Mouse (Mus musculus): ENCODE data around the gene Taar5. TPM values are rescaled to one million over a fixed set of nuclear protein-coding genes. Genes with fewer than 3 reads are reported as not detected.

Gene Taar5
- polyA plus RNA-seq, 1 experiment, result not detected

DNA sequence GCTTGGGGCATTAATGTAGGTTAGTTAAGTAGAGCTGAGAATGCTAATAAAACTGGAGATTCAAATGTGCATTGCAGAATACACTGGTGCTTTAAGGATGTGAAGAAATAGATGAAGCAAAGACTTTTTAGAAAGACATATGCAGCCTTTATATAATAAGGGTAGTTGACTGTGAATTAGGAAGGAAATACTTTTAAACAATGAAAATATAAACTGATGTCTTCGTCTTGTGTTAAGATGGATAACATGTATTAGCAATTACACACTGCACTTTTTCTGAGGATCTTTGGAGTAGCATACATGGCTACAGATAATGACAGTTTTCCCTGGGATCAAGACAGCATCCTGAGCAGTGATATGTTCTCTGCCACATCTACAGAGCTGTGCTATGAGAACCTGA, 29.1 kb downstream of the Taar5 start, which contains the start of gene Taar7b:
Gene Taar7b (plus strand): TSS at position 301 of the 400 bp plus-strand sequence.
- no peak within 1 kb of the TSS for H3K4me3 ChIP-seq (replicated peaks)
- H3K9me3 ChIP-seq, result no peaks in the 10 kb centered on the region
- H3K27me3 ChIP-seq (replicated peaks), result no peaks in the 10 kb centered on the region
- no peaks in the 10 kb centered on the region for H3K36me3 ChIP-seq (replicated peaks; ENCODE audit: low read length)
- no peaks in the 10 kb centered on the region for H3K4me1 ChIP-seq
- no peak for TF ChIP-seq FLI1 (IDR thresholded peaks at IDR 0.05; ENCODE audit: low read length)
- TF ChIP-seq GATA1 (IDR thresholded peaks at IDR 0.05; ENCODE audit: borderline replicate concordance, low read length), result no peak

DNA sequence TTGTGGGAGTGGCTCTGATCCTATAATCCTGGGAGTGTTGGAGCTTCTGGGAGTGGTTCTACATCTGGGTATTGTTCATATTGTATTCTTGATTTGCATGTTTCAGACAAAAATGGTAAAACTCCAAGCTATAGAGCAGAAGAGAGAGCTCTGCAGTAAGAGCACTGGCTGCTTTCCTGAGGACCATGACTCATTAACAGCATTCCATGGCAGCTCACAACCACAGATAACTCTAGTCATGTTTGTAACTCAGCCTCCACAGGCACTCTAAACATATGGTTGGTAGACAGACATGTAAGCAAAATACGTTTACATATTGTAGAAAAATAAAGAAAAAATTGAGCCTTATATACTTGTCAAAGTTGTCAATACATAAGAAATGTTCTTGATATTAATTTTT, 35.9 kb downstream of the Taar5 start:
- Histone ChIP-seq H3K4me1 (no peaks in the 10 kb centered on the region), H3K9me3 (no peaks in the 10 kb centered on the region), H3K27me3 (replicated peaks) (no peaks in the 10 kb centered on the region), H3K4me3 (replicated peaks) (no peak overlapping the region), H3K36me3 (replicated peaks; ENCODE audit: low read length) (no peaks in the 10 kb centered on the region)
- TF ChIP-seq GATA1 (IDR thresholded peaks at IDR 0.05; ENCODE audit: borderline replicate concordance, low read length) (no peak), FLI1 (IDR thresholded peaks at IDR 0.05; ENCODE audit: low read length) (no peak)

DNA sequence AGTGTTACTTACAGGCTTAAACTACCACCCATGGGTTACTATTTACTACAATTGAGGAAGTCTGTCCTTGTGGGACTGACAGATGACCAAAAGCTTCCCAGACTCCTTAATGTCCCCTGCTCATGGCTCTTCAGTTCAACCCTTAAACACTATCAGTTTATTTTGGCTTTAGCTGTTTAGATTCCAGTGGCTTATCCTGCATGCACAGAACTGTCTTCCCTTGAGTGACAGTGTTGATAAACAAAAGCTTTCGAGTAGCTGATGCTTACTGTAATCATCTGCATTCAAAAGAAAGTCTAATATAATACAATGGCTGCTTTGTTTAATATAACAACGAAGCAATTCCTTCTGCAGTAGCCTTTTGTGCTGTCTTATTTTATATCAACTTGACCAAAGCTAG, 36.5 kb downstream of the Taar5 start:
- H3K27me3 ChIP-seq (replicated peaks), result no peaks in the 10 kb centered on the region
- no peaks in the 10 kb centered on the region for H3K36me3 ChIP-seq (replicated peaks; ENCODE audit: low read length)
- H3K4me3 ChIP-seq (replicated peaks), result no peak overlapping the region
- H3K9me3 ChIP-seq, result no peaks in the 10 kb centered on the region
- no peaks in the 10 kb centered on the region for H3K4me1 ChIP-seq
- TF ChIP-seq GATA1 (IDR thresholded peaks at IDR 0.05; ENCODE audit: borderline replicate concordance, low read length) (no peak), FLI1 (IDR thresholded peaks at IDR 0.05; ENCODE audit: low read length) (no peak)

DNA sequence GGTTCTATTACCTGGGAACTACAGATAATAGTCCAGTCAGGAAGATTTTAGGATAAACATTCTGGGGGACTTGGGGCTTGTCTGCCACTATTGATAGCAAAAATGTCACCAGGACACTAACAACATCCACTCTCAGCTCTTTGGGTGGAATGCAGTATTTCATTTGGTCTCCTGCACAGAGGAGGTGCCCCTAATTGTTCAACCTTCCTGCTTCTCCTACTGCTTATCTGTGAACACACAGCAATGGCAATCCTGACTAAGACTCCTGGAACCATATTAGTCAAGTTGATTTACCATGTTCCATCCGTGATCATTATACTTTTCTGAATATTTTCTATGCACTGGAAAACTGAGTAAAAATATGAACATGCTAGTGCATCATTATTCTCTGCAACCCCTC, 37.6 kb downstream of the Taar5 start:
- Histone ChIP-seq H3K27me3 (replicated peaks) (no peaks in the 10 kb centered on the region), H3K36me3 (replicated peaks; ENCODE audit: low read length) (no peaks in the 10 kb centered on the region), H3K4me1 (no peaks in the 10 kb centered on the region), H3K9me3 (no peaks in the 10 kb centered on the region), H3K4me3 (replicated peaks) (no peak overlapping the region)
- TF ChIP-seq FLI1 (IDR thresholded peaks at IDR 0.05; ENCODE audit: low read length) (no peak), GATA1 (IDR thresholded peaks at IDR 0.05; ENCODE audit: borderline replicate concordance, low read length) (no peak)

Other genes starting within 250 kb of the Taar5 start
- 210 and 1,237 TPM in 2 replicates for gene Rps12, start 183.4 kb upstream of the Taar5 start, polyA plus RNA-seq (2012; ENCODE audit: insufficient read depth, low replicate concordance)
- not detected in 2 replicates for gene Slc18b1, start 173.7 kb upstream of the Taar5 start, polyA plus RNA-seq (2012; ENCODE audit: insufficient read depth, low replicate concordance)
- not detected in 2 replicates for gene Vnn3, start 119.2 kb upstream of the Taar5 start, polyA plus RNA-seq (2012; ENCODE audit: insufficient read depth, low replicate concordance)
- not detected in 2 replicates for gene Vnn1, start 76.0 kb upstream of the Taar5 start, polyA plus RNA-seq (2012; ENCODE audit: insufficient read depth, low replicate concordance)
- not detected in 2 replicates for gene Taar1, start 50.4 kb upstream of the Taar5 start, polyA plus RNA-seq (2012; ENCODE audit: insufficient read depth, low replicate concordance)
- not detected in 2 replicates for gene Taar2, start 32.1 kb upstream of the Taar5 start, polyA plus RNA-seq (2012; ENCODE audit: insufficient read depth, low replicate concordance)
- gene Taar3, start 21.1 kb upstream of the Taar5 start, polyA plus RNA-seq (2012; ENCODE audit: insufficient read depth, low replicate concordance), result not detected in 2 replicates
- gene Taar4, start 10.2 kb upstream of the Taar5 start, polyA plus RNA-seq (2012; ENCODE audit: insufficient read depth, low replicate concordance), result not detected in 2 replicates
- not detected in 2 replicates for gene Taar6, start 14.9 kb downstream of the Taar5 start, polyA plus RNA-seq (2012; ENCODE audit: insufficient read depth, low replicate concordance)
- gene Taar7a, start 22.8 kb downstream of the Taar5 start, polyA plus RNA-seq (2012; ENCODE audit: insufficient read depth, low replicate concordance), result not detected in 2 replicates
- gene Taar7b, start 29.2 kb downstream of the Taar5 start, polyA plus RNA-seq (2012; ENCODE audit: insufficient read depth, low replicate concordance), result not detected in 2 replicates
- gene Taar7d, start 56.5 kb downstream of the Taar5 start, polyA plus RNA-seq (2012; ENCODE audit: insufficient read depth, low replicate concordance), result not detected in 2 replicates
- gene Taar7e, start 66.9 kb downstream of the Taar5 start, polyA plus RNA-seq (2012; ENCODE audit: insufficient read depth, low replicate concordance), result not detected in 2 replicates
- gene Taar7f, start 78.8 kb downstream of the Taar5 start, polyA plus RNA-seq (2012; ENCODE audit: insufficient read depth, low replicate concordance), result not detected in 2 replicates
- not detected in 2 replicates for gene Taar8a, start 105.8 kb downstream of the Taar5 start, polyA plus RNA-seq (2012; ENCODE audit: insufficient read depth, low replicate concordance)
- gene Taar8b, start 121.6 kb downstream of the Taar5 start, polyA plus RNA-seq (2012; ENCODE audit: insufficient read depth, low replicate concordance), result not detected in 2 replicates
- not detected in 2 replicates for gene Taar8c, start 131.2 kb downstream of the Taar5 start, polyA plus RNA-seq (2012; ENCODE audit: insufficient read depth, low replicate concordance)
- gene Taar9, start 138.8 kb downstream of the Taar5 start, polyA plus RNA-seq (2012; ENCODE audit: insufficient read depth, low replicate concordance), result not detected in 2 replicates
- 109 and 228 TPM in 2 replicates for gene Stx7, start 178.6 kb downstream of the Taar5 start, polyA plus RNA-seq (2012; ENCODE audit: insufficient read depth, low replicate concordance)

All from megakaryocyte, embryonic 14.5 days (primary cell).